Mouse (Mus musculus) heart, embryonic 16.5 days (tissue): ENCODE data around the gene Olfr222. TPM values are rescaled to one million over a fixed set of nuclear protein-coding genes. Genes with fewer than 3 reads are reported as not detected.

Experiments
- polyA plus RNA-seq: library from polyadenylated mRNA; unstranded; fragments of >200 nt; fragmentation: Nextera tagmentation; extraction: Ambion mirVana; gene quantifications from 2 replicates; pipeline ENCODE4 v1.2.1, GENCODE M21; 2015

Gene Olfr222
- polyA plus RNA-seq, 1 experiment from 2014 or later: not detected

Other genes starting within 250 kb of the Olfr222 start
- gene Prss38, start 200.6 kb downstream of the Olfr222 start, polyA plus RNA-seq: not detected in 2 replicates
- gene Jmjd4, start 126.2 kb downstream of the Olfr222 start, polyA plus RNA-seq: 10.9 and 11.1 TPM in 2 replicates
- 83.4 TPM in 2 replicates for gene Snap47, start 125.0 kb downstream of the Olfr222 start, polyA plus RNA-seq
- 6.1 and 7.0 TPM in 2 replicates for gene Zfp867, start 103.8 kb downstream of the Olfr222 start, polyA plus RNA-seq
- gene Zkscan17, start 49.5 kb downstream of the Olfr222 start, polyA plus RNA-seq: 14.7 and 15.0 TPM in 2 replicates
- 0.07 and 0.35 TPM in 2 replicates for gene Nlrp3, start 34.7 kb downstream of the Olfr222 start, polyA plus RNA-seq
- not detected in 2 replicates for gene Olfr223, start 17.1 kb upstream of the Olfr222 start, polyA plus RNA-seq
- gene Mprip, start 85.1 kb upstream of the Olfr222 start, polyA plus RNA-seq: 26.6 and 34.2 TPM in 2 replicates
- gene Pld6, start 211.4 kb upstream of the Olfr222 start, polyA plus RNA-seq: 4.8 and 5.8 TPM in 2 replicates
- 44.4 and 45.5 TPM in 2 replicates for gene Flcn, start 233.8 kb upstream of the Olfr222 start, polyA plus RNA-seq